8 mouse cellular contexts compared by ENCODE assay signal in the genomic region with DNA sequence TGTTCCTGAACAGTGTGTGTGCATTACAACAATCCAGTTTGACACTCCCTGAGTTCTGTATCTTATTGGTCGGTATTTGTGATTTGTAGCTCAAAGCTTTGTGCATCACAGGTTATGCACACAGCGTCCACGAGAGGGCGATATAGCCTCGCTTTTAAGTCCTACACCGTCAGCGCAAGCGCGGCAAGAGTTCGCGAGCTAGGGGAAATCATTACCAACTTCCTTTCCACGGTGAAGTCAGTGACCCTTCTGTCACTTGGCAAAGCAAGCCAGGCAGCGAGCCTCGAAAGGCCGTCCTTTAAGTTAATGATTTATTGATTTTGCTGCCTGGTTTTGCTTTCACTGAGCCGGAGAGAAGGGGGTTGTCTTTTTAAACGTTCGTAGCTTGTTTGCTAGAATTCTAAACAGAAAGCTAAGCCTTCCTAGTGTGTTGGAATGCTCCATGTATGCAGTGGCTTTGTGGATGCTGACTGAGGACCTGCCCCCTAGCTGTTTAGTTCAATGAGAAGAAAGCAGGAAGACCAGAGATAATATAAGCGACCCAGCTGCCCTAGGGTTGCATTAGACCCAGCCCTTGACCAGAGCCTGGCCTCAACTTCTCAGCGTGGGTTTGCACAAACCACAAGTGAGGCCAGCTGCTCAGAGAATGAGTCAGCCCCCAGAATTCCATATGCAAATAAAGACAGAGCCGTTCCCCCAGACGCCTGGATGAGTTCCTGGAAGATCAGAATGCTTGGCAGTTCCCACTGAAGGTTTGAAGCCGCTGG.
A peak's percentile ranks its signal among the peaks of the same experiment; 100 is the strongest.
DNase-seq lines count a peak whose midpoint lies in the region; ATAC-seq lines count a peak whose summit lies in the region.

No protein-coding gene starts in this region.

- H3K36me3 ChIP-seq in hindbrain, embryonic 14.5 days (replicated peaks; ENCODE audit: control insufficient read depth, insufficient read depth): no peaks in the 10 kb centered on the region

- H3K9me3 ChIP-seq in hindbrain, embryonic 14.5 days (ENCODE audit: control insufficient read depth, low read length): no peaks in the 10 kb centered on the region

- H3K27me3 ChIP-seq in hindbrain, embryonic 14.5 days (ENCODE audit: control insufficient read depth, insufficient read depth, low read length): no peaks in the 10 kb centered on the region

- ATAC-seq in hindbrain, embryonic 14.5 days (ENCODE audit: low FRiP score): peak; percentile 81

- H3K4me2 ChIP-seq in hindbrain, embryonic 14.5 days (replicated peaks): peak overlapping the region; percentile 51

- 0 out of 2 replicates have a peak overlapping the region, but pooled peaks have one; percentile 8 for H3K9ac ChIP-seq in hindbrain, embryonic 14.5 days

- peak overlapping the region; percentile 47; the same call in 1 of the 2 replicates for H3K27ac ChIP-seq in hindbrain, embryonic 14.5 days

- 0 out of 2 replicates have a peak overlapping the region, but pooled peaks have one; percentile 9 for H3K4me3 ChIP-seq in hindbrain, embryonic 14.5 days (replicated peaks; ENCODE audit: low read length)

- WGBS in hindbrain, embryonic 14.5 days: 7% methylated on average over 23 of the region's 23 CpGs

- peaks cover 9% of the 10 kb centered on the region for H3K4me1 ChIP-seq in hindbrain, embryonic 14.5 days (replicated peaks; ENCODE audit: control insufficient read depth, insufficient read depth, low read length)

- DNase-seq in NIH3T3 (ENCODE audit: low read depth): peak; percentile 95
- peak; percentile 94 to 95 for DNase-seq in cerebellum, postnatal 10 days
- peak; percentile 91 to 92 for DNase-seq in frontal cortex, postnatal 25 days (ENCODE audit: low spot score in 2 of 2)
- DNase-seq in hindbrain, embryonic 14.5 days (ENCODE audit: low spot score): peak; percentile 97
- peak; percentile 87 to 88 for DNase-seq in layer of hippocampus, postnatal 36 days
- peak; percentile 95 for DNase-seq in lung, postnatal 36 days
- peak; percentile 92 for DNase-seq in retina, postnatal 1 day
- peak; percentile 84 for DNase-seq in urinary bladder, adult 18-20 months (ENCODE audit: low spot score in 2 of 2)

Comparison
In these comparisons a context has a peak if more than half of its experiments do, and no peak if none do; other contexts are left out.
1. Peak in every context shown above with its lines: DNase-seq, ATAC-seq, H3K4me3 ChIP-seq and H3K27ac ChIP-seq.